Mouse (Mus musculus): ENCODE results near the gene Trpm8.

Trpm8 gene

DNA sequence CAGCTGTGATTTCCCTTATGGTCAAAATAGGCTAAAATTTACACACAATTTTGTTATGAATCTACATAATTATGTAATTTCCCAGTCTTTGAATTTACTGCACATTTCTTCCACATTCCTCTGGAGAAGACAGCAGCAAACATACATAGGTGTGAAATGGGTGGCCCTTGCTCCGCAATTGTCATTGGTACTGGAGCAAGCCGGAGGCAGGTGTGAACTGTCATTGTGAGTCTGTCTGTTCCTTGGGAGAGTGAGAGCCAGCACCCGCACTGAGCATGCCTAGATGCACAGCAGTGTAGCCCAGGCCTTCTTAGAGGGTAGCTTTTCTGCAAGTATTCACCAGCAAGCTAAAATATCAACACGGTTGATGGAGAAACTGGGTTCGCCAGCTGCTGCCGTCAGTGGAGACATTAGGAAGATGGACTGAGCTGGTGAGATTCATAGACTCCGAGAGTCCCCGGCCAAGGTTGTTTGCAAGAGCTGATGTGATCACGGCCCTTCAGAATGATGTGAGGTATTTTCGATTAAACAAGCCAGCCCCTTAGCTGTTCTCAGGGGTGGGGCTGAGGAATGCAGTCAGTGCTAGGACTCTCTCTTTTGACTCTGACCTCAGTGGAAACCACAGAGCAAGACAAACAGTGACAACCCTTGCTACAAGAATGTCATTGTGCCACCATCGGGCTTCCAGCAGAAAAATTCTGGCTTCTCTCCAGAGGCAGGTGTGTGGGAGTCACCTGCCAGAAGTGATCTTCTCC is 150.7 kb downstream of the Trpm8 start:
- no peak for DNase-seq (ENCODE audit: low read depth in 1 of 2, low spot score in 2 of 2)

DNA sequence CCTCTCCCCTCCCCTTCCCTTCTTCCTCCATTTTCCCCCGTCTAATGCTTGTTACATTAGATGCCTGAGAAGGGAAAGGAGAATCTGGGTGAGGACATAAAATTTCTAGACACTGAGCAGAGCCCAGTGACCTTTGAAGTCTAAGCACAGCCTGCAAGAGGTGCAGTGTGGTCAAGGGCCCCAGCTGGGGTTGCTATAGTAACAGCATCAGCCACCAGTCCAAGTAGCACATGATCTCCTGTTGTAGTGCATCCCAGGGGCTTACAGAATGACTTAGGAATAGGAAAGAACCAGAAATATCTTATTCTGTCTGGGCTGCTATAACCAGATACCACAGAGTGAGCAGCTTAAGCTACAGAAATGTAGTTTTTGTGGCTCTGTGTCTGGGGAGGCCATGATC is 152.0 kb downstream of the Trpm8 start:
- no peak for DNase-seq (ENCODE audit: low read depth in 1 of 2, low spot score in 2 of 2)

DNA sequence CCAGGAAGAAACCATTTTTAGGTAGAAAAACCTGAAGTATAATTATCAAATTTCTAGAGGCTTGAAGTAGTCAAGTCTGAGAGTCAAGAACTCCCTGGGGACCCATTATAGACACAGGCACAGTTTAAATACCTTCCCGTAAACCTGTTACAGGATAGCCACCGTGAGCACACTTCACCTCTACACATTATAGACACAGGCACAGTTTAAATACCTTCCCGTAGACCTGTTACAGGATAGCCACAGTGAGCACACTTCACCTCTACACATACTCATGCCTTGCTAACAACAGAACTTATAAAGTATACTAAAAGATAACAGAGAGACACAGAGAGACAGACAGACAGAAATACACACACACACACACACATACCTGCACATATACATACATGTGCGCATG is 153.8 kb downstream of the Trpm8 start:
- no peak for DNase-seq (ENCODE audit: low read depth in 1 of 2, low spot score in 2 of 2)

DNA sequence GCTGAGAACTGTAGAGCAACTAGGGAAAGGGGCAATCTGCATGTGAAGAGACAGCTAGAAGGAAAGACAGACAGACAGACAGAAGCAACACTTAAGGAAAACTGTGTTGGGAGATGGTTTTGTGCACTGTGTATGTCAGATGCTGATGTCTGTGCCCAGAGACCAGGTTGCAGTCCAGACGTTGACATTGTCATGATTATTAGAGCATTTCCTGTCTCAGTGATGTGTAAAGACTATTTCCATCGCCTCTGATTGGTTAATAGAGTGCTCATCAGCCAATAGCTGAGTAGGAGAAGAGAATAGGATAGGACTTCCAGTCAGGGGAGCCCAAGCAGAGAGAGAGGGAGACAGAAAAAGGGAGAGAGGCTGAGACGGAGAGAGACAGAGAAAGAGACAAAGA is 155.1 kb downstream of the Trpm8 start:
- no peak for DNase-seq (ENCODE audit: low read depth in 1 of 2, low spot score in 2 of 2)

DNA sequence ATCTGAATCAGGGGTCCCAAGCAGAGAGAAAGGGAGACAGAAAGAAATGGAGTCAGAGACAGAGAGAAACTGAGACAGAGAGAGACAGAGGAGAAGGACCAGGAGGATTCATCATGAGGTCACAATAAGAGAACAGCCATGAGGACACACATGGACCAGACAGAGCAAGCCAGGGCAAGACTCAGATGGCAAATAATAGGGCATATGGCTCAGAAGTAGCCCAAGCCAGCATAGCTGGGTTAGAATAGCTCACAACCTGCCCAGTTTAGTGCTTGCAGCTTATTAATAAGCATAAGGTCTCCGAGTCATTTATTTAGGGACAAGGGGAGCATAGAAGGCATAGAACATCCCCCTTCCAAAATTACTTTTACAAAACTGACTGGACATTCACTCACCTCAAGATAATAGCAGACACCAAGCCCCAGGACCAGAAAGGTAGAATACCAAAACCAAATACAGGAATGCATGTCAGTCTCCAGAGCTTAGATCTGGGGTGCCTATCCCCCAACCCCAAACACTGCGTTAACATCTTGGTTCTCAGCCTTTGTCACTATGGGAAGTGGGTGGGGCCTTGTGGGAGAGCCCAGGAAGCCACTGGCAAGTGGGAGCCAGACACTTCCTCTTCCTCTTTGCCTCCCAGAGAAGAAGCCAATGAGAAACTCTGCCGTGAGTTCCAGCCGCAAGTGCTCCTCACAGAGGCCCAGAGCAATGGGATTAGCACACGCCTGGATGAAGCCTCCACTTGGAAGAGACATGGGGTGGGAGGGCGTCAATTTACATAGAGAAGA is 155.8 kb downstream of the Trpm8 start:
- DNase-seq (ENCODE audit: low read depth in 1 of 2, low spot score in 2 of 2): peak in 1 of 2 experiments; percentile 10

DNA sequence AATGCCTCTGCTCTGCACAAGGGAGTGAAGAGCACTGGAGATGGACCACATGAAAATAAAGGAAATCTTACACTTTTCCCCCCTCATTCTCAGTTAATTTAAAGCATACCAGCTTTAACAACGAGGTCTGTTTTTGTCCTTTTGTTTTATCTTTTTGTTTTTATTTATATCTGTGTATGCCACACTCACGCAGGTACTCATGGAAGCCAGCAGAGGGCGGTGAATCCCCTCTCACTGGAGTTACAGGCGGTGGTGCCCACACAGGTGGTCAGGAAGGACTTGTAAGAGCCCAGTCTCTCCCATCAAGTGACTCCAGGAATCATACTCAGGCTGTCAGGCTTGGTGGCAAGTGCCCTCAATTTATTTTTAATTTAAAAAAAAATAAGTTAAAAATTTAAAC is 156.6 kb downstream of the Trpm8 start:
- no peak for DNase-seq (ENCODE audit: low read depth in 1 of 2, low spot score in 2 of 2)

DNA sequence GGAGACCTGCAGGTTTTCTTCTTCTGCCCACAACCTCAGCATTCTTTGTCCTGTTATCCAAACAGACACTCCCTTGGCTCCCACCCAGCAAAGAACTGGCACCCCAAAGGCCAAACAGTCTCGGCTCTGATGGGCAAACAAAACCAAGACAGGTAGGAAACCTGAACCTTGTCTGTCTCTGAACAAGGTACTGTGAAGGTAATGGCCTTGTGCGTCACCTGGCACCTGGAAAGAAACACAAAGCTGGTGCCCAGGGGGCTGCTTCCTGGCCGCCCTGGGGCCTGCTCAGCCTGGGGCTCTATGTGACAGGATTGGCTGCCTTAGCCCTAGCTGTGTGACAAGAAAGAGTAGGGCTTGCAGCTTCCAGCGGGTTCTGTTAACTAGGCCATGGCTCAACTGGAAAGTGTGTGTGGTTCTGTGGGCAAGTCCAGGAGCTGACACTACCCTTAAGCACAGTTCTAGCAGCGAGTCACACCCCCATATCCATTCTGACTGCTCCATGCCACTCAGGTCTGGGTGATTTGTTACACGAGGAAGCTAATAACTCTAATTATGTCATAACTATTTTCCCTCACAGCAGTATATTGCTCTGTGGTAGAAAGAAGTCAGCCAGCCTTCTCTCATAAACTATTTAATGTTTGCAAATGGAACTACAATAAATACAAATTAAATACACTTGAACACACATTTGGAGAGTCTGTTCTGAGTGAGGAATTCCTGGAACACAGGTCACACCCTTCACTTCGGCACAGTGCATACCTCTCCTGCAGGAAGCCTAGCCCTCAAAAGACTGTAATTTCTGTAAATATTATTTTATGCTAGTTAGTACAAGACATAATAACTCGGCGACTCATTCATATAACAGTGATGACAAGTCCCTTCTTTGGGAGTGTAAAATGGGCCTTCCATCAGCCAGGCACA is 160.0 kb downstream of the Trpm8 start:
- DNase-seq (ENCODE audit: low read depth in 1 of 2, low spot score in 2 of 2): no peak
